Mouse (Mus musculus) cerebellum, adult 11 months (tissue): ENCODE data around the gene Gadd45a.
A peak's percentile ranks its signal among the peaks of the same experiment; 100 is the strongest.
"Not testable (repeated sequence)": the region's sequence is repeated elsewhere in the genome, so short reads cannot be mapped to it uniquely, and the experiment has no call there.

Experiments used
- DNase-seq: peaks from one replicate; pipeline ENCODE4 v3.0.0; 2022

Gadd45a gene

DNA sequence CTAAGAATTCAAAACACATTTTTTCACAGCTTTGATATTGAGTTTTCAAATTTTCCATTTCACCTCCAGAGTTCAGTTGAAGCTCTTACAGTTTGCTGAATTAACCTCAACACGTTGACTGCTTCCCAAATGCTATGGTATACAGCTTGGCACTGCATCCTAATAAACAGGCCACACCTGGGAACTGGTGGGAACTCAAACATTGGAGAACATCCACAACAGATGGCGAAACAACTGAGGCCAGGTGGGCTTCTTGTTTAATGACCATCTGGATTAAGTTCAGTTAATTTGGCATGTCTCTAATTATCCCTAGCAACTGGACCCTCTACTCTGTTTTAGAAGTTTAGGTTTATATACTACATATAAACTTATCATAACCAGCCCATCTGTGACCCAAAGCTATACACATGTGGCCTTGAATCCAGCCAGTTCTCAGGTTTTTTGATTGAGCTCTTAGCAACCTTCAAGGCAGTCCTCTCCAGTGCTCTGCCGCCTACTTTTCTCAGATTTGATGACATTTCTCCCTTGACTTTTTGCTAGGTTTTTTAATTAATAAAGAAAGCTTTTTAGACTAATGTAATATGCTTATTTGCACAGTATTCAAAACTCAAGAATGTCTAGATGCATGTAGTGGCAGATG is 10.9 kb upstream of the Gadd45a start:
- DNase-seq = no peak

DNA sequence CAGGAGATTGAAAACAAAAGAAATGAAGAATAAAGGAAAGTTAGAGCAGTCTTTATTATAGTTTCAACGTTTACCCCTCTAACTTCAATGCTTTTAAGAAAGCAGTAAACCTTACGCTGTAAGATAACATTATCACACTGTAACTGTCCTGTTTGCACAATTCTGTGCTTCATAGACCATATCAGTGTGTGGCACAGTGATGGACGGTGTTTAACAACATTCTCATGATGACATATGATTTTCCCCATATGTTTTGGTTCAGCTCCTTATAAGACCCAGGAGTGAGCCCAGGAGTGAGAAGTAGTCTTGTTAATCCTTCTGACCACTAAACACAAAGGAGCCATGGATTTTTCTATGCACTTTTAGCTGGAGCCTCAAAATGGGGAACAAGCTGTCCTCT is 9.7 kb upstream of the Gadd45a start:
- no peak for DNase-seq

DNA sequence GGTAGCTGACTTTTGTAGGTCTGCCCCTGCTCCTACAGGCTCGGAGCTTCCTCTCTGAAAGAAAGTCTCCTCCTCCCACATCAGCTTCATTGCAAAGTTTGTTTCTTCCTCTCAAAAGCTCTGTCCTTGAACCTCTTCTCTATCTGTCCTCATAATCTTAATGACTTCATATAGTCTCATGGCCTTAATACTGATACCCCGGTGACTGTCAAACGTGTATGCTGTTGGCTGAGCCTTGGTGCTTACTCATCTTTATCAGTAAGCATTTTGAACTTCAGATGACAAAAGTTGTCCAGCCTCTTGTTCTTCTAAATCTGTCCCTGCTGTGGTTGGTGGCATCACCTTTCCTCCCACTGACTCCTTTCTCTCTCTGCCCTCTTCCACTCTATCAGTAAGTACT is 8.2 kb upstream of the Gadd45a start:
- no peak for DNase-seq

DNA sequence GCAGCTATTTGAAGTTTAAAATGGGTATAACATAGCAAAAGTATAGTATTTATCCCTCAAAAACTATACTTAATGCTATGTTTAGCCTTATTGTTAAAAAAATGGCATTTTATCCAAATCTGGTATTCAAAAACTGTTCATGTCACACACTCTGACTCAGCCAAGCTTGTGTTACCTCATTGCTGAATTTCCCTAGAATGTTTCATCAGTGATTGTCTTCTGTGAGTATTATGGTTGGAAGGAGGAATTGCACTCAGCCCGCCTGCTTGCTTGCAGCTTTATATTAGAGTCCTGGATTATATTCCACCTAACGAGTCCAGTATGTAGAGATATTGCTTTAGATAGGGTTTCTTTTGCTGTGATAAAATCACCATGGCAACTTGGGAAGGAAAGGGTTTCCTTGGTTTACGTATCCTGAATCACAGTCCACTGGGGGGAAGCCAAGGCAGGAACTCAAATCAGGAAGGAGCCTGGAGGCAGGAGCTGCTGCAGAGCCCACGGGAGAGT is 3.7 kb upstream of the Gadd45a start:
- DNase-seq = no peak

DNA sequence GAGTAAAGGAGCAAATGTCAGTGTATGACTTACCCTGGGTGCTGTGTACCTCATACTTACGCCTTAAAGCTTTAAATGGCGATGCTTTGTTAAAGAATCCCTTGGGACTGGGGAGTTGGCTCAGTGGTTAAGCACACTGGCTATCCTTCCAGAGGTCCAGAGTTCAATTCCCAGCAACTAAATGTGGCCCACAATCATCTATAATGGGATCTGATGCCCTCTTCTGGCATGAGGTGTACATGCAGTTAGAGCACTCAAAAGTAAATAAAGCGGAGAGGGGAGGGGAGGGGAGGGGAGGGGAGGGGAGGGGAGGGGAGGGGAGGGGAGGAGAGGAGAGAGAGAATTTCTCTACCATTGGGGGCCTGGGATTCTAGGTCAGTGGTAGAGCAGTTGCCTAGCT is 1.7 kb upstream of the Gadd45a start:
- DNase-seq = no peak

DNA sequence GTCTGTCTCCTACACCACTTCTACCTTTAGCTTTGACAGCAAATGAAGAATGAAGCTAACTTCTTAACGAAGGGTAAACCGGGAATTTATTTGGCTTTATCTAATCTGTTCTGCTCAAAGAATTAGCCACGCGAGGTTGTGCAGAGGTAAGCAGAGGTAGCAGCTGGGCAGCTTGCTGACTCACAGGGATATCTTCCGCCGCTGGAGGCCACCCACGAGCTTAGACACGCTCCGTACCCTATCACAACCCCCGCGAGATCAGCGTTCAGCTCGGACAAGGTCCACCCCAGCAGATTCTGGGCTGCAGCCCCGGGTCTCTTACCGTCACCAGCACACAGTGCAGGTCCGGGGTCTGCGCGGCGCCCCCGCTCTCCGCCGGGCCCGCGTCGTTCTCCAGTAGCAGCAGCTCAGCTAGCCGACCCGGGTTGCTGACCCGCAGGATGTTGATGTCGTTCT is 873 bp downstream of the Gadd45a start:
- peak; percentile 66 for DNase-seq

DNA sequence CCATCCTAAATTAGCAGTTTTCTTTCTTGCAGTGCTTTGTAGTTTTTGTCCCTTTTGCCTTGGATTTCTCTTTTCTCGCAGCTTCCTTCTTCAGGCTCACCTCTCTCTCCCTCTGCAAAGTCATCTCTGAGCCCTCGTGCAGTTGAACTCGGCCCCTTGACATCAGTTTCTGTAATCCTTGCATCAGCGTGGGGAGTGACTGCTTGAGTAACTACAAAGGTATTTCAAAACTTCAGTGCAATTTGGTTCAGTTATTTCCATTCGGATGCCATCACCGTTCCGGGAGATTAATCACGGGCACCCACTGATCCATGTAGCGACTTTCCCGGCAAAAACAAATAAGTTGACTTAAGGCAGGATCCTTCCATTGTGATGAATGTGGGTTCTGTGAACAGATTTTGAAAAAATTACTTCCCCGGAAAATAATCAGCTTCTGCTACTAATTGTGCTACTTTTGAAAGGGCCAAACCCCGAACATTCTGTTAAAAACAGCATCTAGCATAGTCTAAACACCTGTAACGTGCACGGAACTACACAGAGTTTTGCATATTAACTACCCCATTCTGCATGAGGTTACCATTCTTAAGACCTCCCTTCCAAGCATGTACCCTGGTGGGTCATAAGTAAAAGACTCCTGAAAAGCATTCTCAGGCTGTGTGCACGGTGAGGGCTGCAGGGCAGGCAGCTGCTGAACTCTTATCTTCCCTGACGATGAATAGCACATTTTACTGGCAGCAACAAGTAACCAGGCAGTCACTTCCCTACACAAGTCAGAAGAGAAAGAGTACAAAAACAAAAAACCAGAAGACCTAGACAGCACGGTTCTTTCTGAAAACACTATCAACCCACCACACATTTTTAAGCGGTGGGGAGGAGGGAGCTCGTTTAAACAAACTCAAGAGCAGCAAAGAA is 1.6 kb downstream of the Gadd45a start:
- no peak for DNase-seq

DNA sequence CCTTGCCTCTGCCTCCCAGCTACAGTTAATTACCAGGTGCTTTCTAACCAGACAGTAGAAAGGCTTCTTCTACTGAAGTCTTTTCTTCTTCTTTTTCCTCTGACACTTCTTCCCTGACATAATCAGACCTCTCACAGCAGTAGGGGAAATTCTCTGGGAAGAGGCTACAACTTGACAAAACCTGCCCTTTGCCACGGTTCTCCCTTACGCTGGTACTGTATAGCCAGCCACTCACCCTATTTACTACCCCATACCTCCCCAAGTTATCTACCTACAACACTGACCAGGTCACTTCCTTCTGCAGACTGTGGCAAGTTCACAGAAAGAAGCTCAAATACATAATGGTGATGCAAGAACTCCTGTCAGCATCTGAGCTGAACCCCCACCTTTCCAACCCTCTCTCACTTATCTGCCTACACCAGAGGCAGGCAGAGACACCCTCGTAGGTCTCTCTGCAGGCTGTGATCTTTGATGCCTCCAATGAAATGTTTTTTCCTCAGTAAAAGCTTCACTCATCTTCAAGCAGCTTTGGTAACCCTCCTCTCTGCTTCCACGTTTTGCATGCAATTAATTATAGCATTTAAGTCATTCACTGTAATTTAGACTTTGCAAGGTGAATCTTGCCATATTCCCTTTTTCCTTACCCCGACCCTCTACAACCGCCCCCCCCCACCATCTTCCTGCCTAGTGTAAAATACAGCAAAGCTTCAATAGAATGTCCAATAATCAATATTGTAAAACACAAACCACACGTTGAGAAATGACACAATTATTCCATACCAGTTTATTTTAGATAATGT is 2.7 kb downstream of the Gadd45a start:
- DNase-seq = no peak

DNA sequence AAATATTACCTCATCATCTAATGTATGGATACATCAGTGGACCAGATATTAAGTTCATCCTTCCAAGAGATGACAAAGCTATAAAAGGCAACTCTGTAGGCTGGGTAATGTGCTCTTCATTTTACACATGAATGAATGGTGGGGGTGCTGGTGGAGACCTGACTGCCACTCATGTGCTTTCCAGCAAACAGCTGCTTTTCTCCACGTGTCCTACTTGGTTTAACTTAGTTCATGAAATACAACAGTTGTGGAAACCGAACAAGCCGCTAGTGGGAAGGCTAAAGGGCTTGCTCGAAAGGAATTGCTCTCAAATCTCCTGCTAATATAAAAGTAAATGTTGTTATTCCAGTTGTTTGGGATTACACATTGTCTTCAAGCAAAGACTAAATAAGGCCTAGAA is 3.7 kb downstream of the Gadd45a start:
- DNase-seq = no peak

DNA sequence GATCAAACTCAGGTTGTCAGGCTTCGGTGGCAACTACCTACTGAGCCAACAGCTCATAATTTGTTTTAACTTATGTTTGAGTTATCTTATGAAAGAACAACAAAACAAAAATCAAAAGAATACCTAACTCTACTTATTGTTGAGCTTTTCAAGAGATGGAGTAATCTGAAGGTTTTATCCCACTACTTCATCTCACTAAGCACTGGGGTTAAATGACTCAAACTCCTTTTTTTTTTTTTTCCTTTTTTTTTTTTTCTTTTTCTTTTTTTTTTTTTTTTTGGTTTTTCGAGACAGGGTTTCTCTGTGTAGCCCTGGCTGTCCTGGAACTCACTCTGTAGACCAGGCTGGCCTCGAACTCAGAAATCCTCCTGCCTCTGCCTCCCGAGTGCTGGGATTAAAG is 4.3 kb downstream of the Gadd45a start:
- DNase-seq = not testable (repeated sequence)

DNA sequence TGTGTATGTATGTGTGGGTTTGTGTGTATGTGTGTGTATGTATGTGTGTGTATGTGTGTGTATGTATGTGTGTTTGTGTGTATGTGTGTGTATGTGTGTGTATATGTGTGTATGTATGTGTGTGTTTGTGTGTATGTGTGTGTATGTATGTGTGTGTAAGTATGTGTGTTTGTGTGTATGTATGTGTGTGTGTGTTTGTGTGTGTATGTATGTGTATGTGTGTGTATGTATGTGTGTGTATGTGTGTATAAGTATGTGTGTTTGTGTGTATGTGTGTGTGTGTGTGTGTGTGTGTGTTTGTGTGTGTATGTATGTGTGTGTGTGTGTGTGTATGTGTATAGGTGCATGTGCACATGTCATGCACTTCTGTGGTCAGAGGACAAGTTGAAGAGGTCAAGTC is 4.7 kb downstream of the Gadd45a start:
- DNase-seq = not testable (repeated sequence)

DNA sequence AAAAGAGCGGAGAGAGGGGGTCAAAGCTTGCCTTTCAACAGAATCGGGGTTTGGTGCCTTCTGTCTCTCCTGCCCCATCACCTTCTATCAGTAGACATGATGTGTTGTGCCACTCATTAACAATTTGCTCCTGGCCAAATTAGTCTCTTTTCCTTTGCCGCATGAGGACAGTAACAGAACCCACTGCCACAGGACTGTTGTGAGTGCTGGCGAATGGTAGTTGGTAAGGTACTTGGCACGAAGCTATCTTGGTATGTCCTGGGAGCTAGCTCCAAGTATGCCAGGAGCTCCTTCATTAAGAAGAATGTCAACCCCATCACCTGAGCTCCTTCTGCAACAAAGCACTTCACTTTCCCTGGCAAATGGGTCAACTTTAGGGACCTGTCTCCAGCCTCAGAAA is 6.4 kb downstream of the Gadd45a start:
- DNase-seq = no peak

DNA sequence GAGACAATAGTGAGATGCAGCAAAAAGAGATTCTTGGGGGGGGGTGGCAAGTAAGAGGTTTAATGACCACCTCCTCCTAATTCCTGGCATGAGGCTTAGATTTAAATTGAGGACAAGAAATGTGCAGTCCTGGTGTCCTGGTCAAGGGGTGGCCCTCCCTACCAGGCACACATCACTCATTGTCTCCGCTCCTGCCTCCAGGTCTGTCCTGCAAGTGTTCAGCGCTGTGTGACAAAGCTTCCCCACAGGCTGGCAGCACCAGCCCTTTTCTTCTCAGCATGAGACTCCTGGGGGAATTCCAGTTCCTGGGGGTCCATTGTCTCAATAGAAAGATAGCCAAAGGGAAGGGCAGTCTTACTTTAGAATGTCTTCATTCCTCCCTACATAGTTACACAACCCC is 6.8 kb downstream of the Gadd45a start:
- no peak for DNase-seq

DNA sequence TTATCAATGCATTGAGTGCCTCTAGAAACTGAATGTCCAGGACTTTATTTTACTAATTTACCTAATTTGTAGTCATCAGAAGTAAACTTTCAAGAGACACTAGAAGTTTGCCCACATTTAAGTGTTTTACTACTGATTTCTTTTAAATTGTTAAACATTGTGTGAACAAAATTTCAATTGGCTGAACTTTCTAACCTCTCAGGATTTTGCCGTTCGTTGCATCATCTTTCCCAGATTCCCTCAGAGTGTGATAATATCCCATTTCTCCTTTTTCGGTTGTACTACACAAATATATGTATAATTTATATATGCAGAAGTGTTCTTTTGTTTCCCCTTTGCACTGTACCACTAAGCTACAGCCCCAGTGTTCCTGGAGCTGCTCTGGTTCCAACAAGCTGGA is 7.3 kb downstream of the Gadd45a start:
- no peak for DNase-seq

DNA sequence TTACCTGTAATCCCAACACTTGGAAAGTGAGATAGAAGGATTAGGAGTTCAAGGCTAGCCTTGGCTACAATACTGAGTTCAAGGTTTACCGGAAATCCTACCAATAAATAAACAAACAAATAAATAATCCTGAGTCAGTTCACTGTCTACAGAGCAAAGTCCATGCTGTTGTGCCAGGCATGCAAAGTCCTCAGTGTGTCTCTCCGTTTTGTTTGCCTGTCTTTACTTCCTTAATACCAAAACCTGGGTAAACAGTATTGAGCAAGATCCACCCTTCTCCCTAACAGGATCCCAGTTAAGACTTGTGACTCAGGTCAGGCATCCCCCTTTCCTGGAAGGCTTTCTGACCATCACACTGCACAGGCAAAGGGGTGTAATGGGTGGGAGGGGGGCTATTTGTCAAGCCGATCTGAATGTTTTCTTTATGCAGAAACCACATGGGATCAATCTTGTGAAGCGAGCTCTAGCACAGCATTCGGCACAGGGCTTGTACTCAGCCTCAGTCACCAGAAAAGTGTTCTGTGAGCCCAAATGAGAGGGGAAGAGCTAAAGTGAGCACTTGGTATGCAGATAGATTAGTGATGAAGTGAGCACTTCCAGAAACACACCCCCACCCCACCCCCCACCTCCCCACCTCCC is 7.8 kb downstream of the Gadd45a start:
- DNase-seq = no peak

DNA sequence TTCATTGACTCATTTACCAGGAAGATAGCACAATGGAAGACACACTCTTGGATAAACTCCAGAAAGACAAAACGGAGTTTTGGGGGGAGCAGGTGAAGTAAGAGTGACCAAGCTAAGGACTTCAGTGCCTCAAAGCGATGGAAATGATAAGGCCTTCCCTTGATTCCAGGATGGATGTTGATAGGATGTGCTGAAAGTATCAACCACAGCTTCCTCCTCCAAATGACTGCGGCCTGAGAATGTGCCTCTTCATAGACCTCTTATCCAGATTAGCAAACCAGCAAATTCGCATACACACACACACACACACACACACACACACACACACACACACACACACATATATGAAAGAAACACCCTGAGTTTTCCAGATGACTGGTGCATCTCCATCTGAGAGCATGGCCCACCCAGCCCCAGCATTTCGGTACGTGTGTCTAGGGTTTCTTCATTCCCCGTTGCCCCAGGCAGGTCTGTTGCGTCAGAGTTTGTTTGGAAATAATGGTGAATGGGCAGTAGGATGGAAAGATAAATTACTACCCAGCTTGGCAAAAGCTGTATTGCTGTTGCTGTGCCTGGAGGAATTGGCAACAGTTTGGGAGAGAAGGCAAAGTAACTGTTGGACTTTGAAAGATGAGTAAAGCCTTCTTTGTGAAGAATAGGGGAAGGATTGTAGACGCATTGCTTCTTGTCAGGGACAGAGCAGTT is 9.7 kb downstream of the Gadd45a start:
- no peak for DNase-seq

DNA sequence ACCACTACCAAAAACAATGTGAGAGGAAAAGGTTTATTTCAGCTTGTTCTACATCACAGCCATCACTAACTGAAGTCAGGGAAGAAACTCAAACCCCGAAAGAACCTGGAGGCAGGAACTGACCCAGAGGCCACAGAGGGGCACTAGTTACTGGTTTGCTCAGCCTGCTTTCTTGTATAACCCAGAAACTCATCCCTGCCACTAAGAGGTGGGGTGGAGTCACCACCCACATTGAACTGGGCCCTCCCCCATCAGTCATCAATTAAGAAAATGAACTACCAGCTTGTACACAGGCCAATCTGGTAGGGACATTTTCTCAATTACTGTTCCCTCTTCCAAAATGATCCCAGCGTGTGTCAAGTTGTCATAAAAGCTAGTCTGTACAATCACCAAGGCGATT is 10.6 kb downstream of the Gadd45a start:
- no peak for DNase-seq

DNA sequence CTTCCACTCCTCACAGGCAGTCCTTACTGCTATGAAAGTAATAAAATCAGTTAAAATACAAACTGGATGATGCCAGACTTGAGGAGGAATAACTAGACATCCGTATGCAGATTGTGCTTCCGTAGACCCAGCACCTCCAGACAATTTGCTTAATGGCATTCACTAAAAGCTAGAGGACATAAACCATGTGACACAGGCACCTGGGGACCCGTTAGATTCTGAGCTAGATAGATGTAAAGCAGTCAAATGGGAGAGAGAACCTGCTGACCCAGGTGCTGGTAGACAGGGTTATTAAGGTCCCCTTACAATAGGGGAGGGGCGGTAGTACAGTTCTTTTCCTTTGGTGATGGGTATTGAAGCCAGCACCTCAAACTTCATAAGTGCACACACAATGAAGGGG is 13.5 kb downstream of the Gadd45a start:
- DNase-seq = no peak

DNA sequence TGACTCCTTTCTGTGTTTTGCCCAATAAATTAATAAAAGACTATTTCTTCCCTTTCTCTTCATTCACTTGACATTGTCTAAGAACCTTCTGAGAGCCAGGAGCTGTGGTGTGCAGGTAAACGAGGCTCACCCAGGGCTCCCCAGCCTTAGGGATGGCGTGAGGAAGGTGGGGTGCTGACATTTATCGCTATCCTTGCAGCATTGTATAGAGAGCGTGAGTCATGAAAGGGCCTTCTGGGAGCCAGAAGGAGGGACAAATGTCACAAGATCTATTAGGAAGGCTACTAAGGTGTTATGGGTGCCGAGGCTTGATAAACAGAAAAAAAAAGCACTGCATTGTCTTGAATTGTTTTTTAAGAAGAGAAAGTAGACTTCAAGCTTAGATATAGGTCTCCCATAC is 15.9 kb downstream of the Gadd45a start:
- no peak for DNase-seq

DNA sequence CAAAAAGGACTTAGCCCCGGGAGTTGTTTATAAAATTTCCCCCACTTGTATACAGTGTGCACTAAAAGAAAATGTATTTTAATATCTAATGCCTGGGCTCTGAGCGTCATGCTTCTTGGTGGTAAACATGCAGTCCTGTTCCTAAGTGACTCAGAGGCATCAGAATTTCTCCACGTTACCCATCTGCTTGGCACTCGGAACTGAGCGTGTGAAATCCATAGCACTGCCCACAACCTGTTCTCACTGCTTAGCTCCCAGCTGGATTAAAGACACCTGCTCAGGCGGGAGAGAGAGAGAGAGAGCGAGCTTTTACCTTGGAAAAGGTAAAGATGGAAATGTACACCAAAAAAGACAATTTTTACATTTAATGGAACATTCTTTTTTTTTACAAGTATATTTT is 18.3 kb downstream of the Gadd45a start:
- not testable (repeated sequence) for DNase-seq

DNA sequence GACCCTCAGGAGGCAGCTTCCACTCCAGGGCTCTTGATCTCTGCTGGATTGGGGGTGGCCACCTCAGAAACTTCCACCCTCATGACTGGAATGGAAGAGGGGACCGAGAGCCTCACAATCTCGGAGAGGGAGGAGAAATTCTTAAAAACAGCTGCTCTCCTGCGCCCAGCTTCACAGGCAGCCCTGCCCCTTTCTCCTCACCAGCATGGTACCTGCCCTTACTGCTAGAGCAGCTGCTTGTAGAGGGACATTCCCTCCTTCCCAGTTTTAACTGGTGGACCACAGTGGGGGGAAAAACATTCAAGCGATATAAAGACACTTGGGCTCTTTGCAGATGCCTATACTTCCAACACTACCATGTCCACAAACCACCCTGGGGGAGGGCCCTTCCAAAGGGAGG is 18.9 kb downstream of the Gadd45a start:
- DNase-seq = no peak

DNA sequence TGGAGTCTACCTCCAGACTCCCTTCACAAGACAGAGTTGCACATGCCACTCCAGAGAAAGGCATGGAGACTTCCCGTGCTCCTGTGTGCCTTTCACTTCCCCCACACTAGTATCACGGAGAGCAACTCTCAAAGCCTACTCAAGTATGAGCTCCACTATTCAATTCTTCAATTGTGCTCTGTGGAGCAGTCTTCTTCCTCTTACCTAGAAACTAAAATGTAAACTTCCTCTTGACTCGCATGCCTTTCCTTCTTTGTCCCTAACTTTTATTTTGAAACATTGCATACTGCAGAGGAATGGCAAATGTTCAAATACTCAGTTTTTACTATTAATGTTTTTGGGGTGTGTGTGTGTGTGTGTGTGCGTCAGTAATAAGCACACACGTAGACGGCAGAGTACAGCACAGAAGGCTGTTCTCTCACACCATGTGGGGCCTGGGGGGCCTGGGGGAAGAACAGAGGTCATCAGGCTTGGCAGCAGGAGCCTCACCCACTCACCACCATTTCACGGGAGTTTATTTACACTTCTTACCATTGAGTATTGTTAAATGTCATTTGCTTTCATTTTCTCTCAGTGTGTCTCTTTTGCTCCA is 20.6 kb downstream of the Gadd45a start:
- DNase-seq = no peak
